Mouse (Mus musculus) lung, postnatal 14 days (tissue): ENCODE results near the gene Wscd1.
A peak's percentile ranks its signal among the peaks of the same experiment; 100 is the strongest.

Experiments
- DNase-seq: peaks from one replicate; pipeline ENCODE4 v3.0.0; 2021

Gene Wscd1

GRCm38 (mm10) chr11:71749671-71750070, at the start of gene Wscd1:
TSS of gene Wscd1 (plus strand) at chr11:71749920.
- peak; percentile 22 for DNase-seq

GRCm38 (mm10) chr11:71728066-71728465, 21.7 kb upstream of the Wscd1 start:
- no peak for DNase-seq

GRCm38 (mm10) chr11:71729287-71729686, 20.4 kb upstream of the Wscd1 start:
- no peak for DNase-seq

GRCm38 (mm10) chr11:71733771-71734170, 15.9 kb upstream of the Wscd1 start:
- no peak for DNase-seq

- no peak for DNase-seq
Observed at GRCm38 (mm10) chr11:71737106-71737505, 12.6 kb upstream of the Wscd1 start.

GRCm38 (mm10) chr11:71738501-71739045, 11.1 kb upstream of the Wscd1 start:
- no peak for DNase-seq

GRCm38 (mm10) chr11:71745875-71746274, 3.8 kb upstream of the Wscd1 start:
- DNase-seq, result no peak

GRCm38 (mm10) chr11:71747719-71748118, 2.0 kb upstream of the Wscd1 start:
- DNase-seq, result peak; percentile 32

GRCm38 (mm10) chr11:71750534-71751173, 934 bp downstream of the Wscd1 start:
- peak; percentile 44 for DNase-seq

- peak; percentile 28 for DNase-seq
Observed at GRCm38 (mm10) chr11:71751174-71751611, 1.5 kb downstream of the Wscd1 start.

GRCm38 (mm10) chr11:71751689-71752088, 2.0 kb downstream of the Wscd1 start:
- DNase-seq, result no peak

GRCm38 (mm10) chr11:71752626-71753025, 2.9 kb downstream of the Wscd1 start:
- DNase-seq, result no peak

- DNase-seq, result no peak
Observed at GRCm38 (mm10) chr11:71755115-71755514, 5.4 kb downstream of the Wscd1 start.

GRCm38 (mm10) chr11:71756325-71756724, 6.6 kb downstream of the Wscd1 start:
- no peak for DNase-seq

- no peak for DNase-seq
Observed at GRCm38 (mm10) chr11:71758211-71759110, 8.7 kb downstream of the Wscd1 start.

GRCm38 (mm10) chr11:71760991-71761390, 11.3 kb downstream of the Wscd1 start:
- DNase-seq, result no peak

- no peak for DNase-seq
Observed at GRCm38 (mm10) chr11:71763154-71763553, 13.4 kb downstream of the Wscd1 start.

GRCm38 (mm10) chr11:71763651-71764275, 14.0 kb downstream of the Wscd1 start:
- no peak for DNase-seq

GRCm38 (mm10) chr11:71764743-71765142, 15.0 kb downstream of the Wscd1 start:
- DNase-seq, result no peak

GRCm38 (mm10) chr11:71765335-71765734, 15.6 kb downstream of the Wscd1 start:
- no peak for DNase-seq

- DNase-seq, result no peak
Observed at GRCm38 (mm10) chr11:71766380-71766779, 16.7 kb downstream of the Wscd1 start.

GRCm38 (mm10) chr11:71767726-71768125, 18.0 kb downstream of the Wscd1 start:
- DNase-seq, result no peak

GRCm38 (mm10) chr11:71769744-71770143, 20.0 kb downstream of the Wscd1 start:
- DNase-seq, result no peak
